In genomic region chr6:53801893-53802286, GRCm38 (mm10) we compare ENCODE assay signal across 8 mouse cellular contexts. TPM values are rescaled to one million over a fixed set of nuclear protein-coding genes. Genes with fewer than 3 reads are reported as not detected.
DNase-seq lines count a peak whose midpoint lies in the region; ATAC-seq lines count a peak whose summit lies in the region.
"Had no signal": no experiment of that assay in that cellular context is flagged by ENCODE, and none has a peak within 500 bp of the region (broad histone marks: within the 10 kb centered on the region; RNA-seq: fewer than 3 reads in every experiment).

No protein-coding gene starts in this region.

- no peak overlapping the region for H3K27ac ChIP-seq in limb, embryonic 10.5 days

- no peak overlapping the region for H3K4me3 ChIP-seq in limb, embryonic 10.5 days
- H3K4me3 ChIP-seq: erythroblast, embryonic 14.5 days had no signal

- peaks cover 35% of the 10 kb centered on the region for H3K4me1 ChIP-seq in limb, embryonic 10.5 days

- peak; percentile 31 for DNase-seq in left cerebral cortex, postnatal 4 days
- DNase-seq in left cerebral cortex, adult 18-20 months (ENCODE audit: low spot score in 2 of 2) = no peak
- peak; percentile 76 for DNase-seq in R1 (ENCODE audit: low read depth, low spot score)
- DNase-seq in gastrocnemius, postnatal 14 days = peak; percentile 73
- peak; percentile 32 to 68 for DNase-seq in lung, postnatal 4 days
- DNase-seq in limb, embryonic 10.5 days (ENCODE audit: low spot score) = no peak

- 76% methylated on average over 5 of the region's 5 CpGs for WGBS in limb, embryonic 10.5 days

- H3K27me3 ChIP-seq in limb, embryonic 10.5 days (ENCODE audit: low read depth, poor library complexity, severe bottlenecking) = no peaks in the 10 kb centered on the region

- H3K9me3 ChIP-seq in limb, embryonic 10.5 days (replicated peaks) = no peaks in the 10 kb centered on the region

- intact Hi-C loops in left cerebral cortex, postnatal 4 days (cut with DNase I) = no loop called here
- intact Hi-C loops in gastrocnemius, postnatal 14 days (cut with DNase I; ENCODE audit: low total_unique reads) = no loop called here

- no peaks in the 10 kb centered on the region for H3K36me3 ChIP-seq in limb, embryonic 10.5 days

- ATAC-seq in CD4-positive, CD25-positive, alpha-beta regulatory T cell, adult 4 months = no peak

RNA-seq across cellular contexts. Expression of gene Tril, which starts 18.7 kb away (rescaled TPM):
- 10 to 100 TPM; 32.0 to 38.3 TPM for total RNA-seq in left cerebral cortex, postnatal 4 days (2021)
- 10 to 100 TPM; 33.0 to 33.6 TPM for total RNA-seq in left cerebral cortex, adult 18-20 months (2021)
- total RNA-seq in gastrocnemius, postnatal 14 days (2021) = 10 to 100 TPM; 10.8 to 12.3 TPM
- polyA plus RNA-seq in CD4-positive, CD25-positive, alpha-beta regulatory T cell, adult 4 months (2017; shearing (Covaris generic)) = not detected
- 86.9 and 97.3 TPM in 2 replicates for polyA plus RNA-seq in limb, embryonic 10.5 days (2016; fragmentation: Nextera tagmentation; extraction: Ambion mirVana)
- polyA plus RNA-seq: erythroblast, embryonic 14.5 days had no signal

Comparison
In these comparisons a context has a peak if more than half of its experiments do, and no peak if none do; other contexts are left out.
1. DNase-seq: peak in left cerebral cortex, postnatal 4 days (single experiment), R1 (single experiment), gastrocnemius, postnatal 14 days (single experiment) and lung, postnatal 4 days (2 of 2); none in left cerebral cortex, adult 18-20 months (0 of 2) and limb, embryonic 10.5 days (single experiment).